Mouse (Mus musculus) midbrain, embryonic 11.5 days (tissue): Measurements from ENCODE around the gene Sh3bgrl2. TPM values are rescaled to one million over a fixed set of nuclear protein-coding genes. Genes with fewer than 3 reads are reported as not detected.

ENCODE experiments used
- ATAC-seq: fragments of 200-750 bp; cut with Nextera tagmentation; 2 replicates; pipeline ENCODE4 v1.8.0; 2017; ENCODE audit warnings: moderate TSS enrichment, moderate library complexity; ENCODE audit not compliant: low FRiP score
- DNase-seq: peaks from one replicate; pipeline ENCODE4 v3.0.0; 2015; ENCODE audit warnings: low spot score; ENCODE audit errors: missing footprints
- H3K27ac ChIP-seq: fragments of 300-500 bp; sonication (generic); 2 replicates; pipeline ENCODE4 v1.5.1; 2014; ENCODE audit warnings: low read depth, low read length
- H3K27me3 ChIP-seq: fragments of 300-500 bp; sonication (generic); 2 replicates; pipeline ENCODE4 v1.6.1; 2014; ENCODE audit warnings: mild to moderate bottlenecking, low read length, moderate library complexity, mixed read lengths; ENCODE audit not compliant: control insufficient read depth, insufficient read depth
- H3K36me3 ChIP-seq: fragments of 300-500 bp; sonication (generic); 2 replicates; pipeline ENCODE4 v1.6.1; 2014; ENCODE audit warnings: mild to moderate bottlenecking, low read length, moderate library complexity, mixed read lengths; ENCODE audit not compliant: control insufficient read depth, insufficient read depth
- H3K4me1 ChIP-seq: fragments of 300-500 bp; sonication (generic); 2 replicates; pipeline ENCODE4 v1.6.1; 2014; ENCODE audit warnings: low read length; ENCODE audit not compliant: control insufficient read depth, insufficient read depth
- H3K4me2 ChIP-seq: fragments of 300-500 bp; sonication (generic); 2 replicates; pipeline ENCODE4 v1.6.1; 2014; ENCODE audit warnings: mild to moderate bottlenecking, moderate library complexity
- H3K4me3 ChIP-seq: fragments of 300-500 bp; sonication (generic); 2 replicates; pipeline ENCODE4 v1.5.1; 2014; ENCODE audit warnings: low read depth, low read length
- H3K9ac ChIP-seq: fragments of 300-500 bp; sonication (generic); 2 replicates; pipeline ENCODE4 v1.6.1; 2014; ENCODE audit warnings: low read length
- H3K9me3 ChIP-seq: fragments of 300-500 bp; sonication (generic); 2 replicates; pipeline ENCODE4 v1.6.1; 2016; ENCODE audit warnings: low read length; ENCODE audit not compliant: control insufficient read depth
- WGBS: fragments of 180-500 bp; shearing (Covaris S2); extraction: QIAGEN DNeasy Blood & Tissue Kit; methylation state at CpG from one replicate; pipeline ENCODE4 v1.1.7; 2014; 5-methylcytosine and 5-hydroxymethylcytosine counted together
- polyA plus RNA-seq: library from polyadenylated mRNA; unstranded; fragments of >200 nt; fragmentation: Nextera tagmentation; extraction: Ambion mirVana; gene quantifications from 2 replicates; pipeline ENCODE4 v1.2.1, GENCODE M21; 2014

Gene Sh3bgrl2
- polyA plus RNA-seq, 1 experiment from 2014 or later = 12.2 TPM

DNA sequence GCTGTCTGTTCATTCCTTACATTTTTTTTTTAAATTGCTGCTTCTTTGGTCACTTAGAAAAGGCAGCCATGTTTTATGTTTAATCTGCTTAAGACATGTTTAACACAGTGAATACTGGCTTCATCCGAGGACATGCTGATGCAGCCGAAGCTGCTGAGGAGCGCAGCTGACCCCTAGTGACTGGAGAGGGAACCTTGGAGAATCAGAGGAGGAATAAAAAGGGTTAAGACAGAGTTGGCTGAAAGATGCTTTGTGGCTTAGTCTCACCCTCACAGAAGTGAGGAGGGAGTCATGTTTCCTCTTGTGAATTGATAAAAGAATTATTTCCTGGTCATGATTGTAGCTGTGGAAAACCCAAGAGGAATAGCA is 28.5 kb downstream of the Sh3bgrl2 start:
- Histone ChIP-seq H3K9ac (no peak overlapping the region), H3K36me3 (no peaks in the 10 kb centered on the region), H3K4me3 (no peak overlapping the region), H3K9me3 (no peaks in the 10 kb centered on the region), H3K27ac (no peak overlapping the region), H3K4me1 (no peaks in the 10 kb centered on the region; the same call in 1 of the 2 replicates), H3K27me3 (no peaks in the 10 kb centered on the region), H3K4me2 (no peak overlapping the region)
- ATAC-seq (peak; percentile 80), DNase-seq (peak; percentile 90)
- 23% methylated on average over 3 of the region's 3 CpGs for WGBS

DNA sequence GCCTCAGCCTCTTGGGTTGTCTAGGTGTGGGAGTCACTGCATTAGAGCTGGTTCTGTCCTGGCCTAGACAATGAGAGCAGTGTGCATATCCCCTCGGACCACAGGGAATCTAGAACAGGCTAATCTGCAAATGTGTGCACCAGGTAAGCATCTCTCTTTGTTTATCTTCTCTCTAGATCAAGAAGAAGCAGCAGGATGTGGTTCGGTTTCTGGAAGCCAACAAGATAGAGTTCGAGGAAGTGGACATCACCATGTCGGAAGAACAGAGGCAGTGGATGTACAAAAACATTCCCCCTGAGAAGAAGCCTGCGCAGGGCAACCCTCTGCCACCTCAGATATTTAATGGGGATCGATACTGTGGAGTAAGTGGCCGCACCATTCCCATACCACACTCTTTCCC is 29.1 kb downstream of the Sh3bgrl2 start:
- Histone ChIP-seq H3K4me2 (no peak overlapping the region), H3K36me3 (no peaks in the 10 kb centered on the region), H3K27me3 (no peaks in the 10 kb centered on the region), H3K4me1 (no peaks in the 10 kb centered on the region), H3K4me3 (no peak overlapping the region), H3K27ac (no peak overlapping the region), H3K9ac (no peak overlapping the region), H3K9me3 (no peaks in the 10 kb centered on the region)
- ATAC-seq (no peak; the same call in 1 of the 2 replicates), DNase-seq (no peak)
- 89% methylated on average over 7 of the region's 7 CpGs for WGBS

- ATAC-seq = no peak
- Histone ChIP-seq H3K9ac (no peak overlapping the region), H3K27ac (no peak overlapping the region), H3K27me3 (no peaks in the 10 kb centered on the region), H3K4me2 (no peak overlapping the region), H3K9me3 (no peaks in the 10 kb centered on the region), H3K4me1 (no peaks in the 10 kb centered on the region), H3K4me3 (no peak overlapping the region), H3K36me3 (no peaks in the 10 kb centered on the region)
- no peak for DNase-seq
- 70% methylated on average over 4 of the region's 4 CpGs for WGBS
These were observed 30.9 kb downstream of the Sh3bgrl2 start for GRCm38 (mm10) chr9:83579049-83579448.

GRCm38 (mm10) chr9:83582748-83583147 is 34.6 kb downstream of the Sh3bgrl2 start:
- Histone ChIP-seq H3K9ac (no peak overlapping the region), H3K4me1 (no peaks in the 10 kb centered on the region), H3K4me3 (no peak overlapping the region), H3K4me2 (no peak overlapping the region), H3K27ac (no peak overlapping the region), H3K36me3 (no peaks in the 10 kb centered on the region), H3K27me3 (no peaks in the 10 kb centered on the region), H3K9me3 (no peaks in the 10 kb centered on the region)
- WGBS = 76% methylated on average over 7 of the region's 7 CpGs
- no peak for DNase-seq
- ATAC-seq = no peak

- Histone ChIP-seq H3K27me3 (no peaks in the 10 kb centered on the region), H3K27ac (no peak overlapping the region), H3K4me1 (peaks cover 6% of the 10 kb centered on the region), H3K36me3 (no peaks in the 10 kb centered on the region), H3K4me3 (no peak overlapping the region), H3K9ac (no peak overlapping the region), H3K4me2 (no peak overlapping the region), H3K9me3 (no peaks in the 10 kb centered on the region)
- no peak for DNase-seq
- no peak for ATAC-seq
- WGBS = 93% methylated on average over 17 of the region's 17 CpGs
These were observed 38.4 kb downstream of the Sh3bgrl2 start for GRCm38 (mm10) chr9:83586316-83587050.

GRCm38 (mm10) chr9:83587116-83587515 is 39.0 kb downstream of the Sh3bgrl2 start:
- Histone ChIP-seq H3K4me1 (peaks cover 6% of the 10 kb centered on the region), H3K4me2 (no peak overlapping the region), H3K36me3 (no peaks in the 10 kb centered on the region), H3K9ac (no peak overlapping the region), H3K9me3 (no peaks in the 10 kb centered on the region), H3K27me3 (no peaks in the 10 kb centered on the region), H3K4me3 (no peak overlapping the region), H3K27ac (no peak overlapping the region)
- DNase-seq (no peak), ATAC-seq (no peak)
- 87% methylated on average over 9 of the region's 9 CpGs for WGBS

DNA sequence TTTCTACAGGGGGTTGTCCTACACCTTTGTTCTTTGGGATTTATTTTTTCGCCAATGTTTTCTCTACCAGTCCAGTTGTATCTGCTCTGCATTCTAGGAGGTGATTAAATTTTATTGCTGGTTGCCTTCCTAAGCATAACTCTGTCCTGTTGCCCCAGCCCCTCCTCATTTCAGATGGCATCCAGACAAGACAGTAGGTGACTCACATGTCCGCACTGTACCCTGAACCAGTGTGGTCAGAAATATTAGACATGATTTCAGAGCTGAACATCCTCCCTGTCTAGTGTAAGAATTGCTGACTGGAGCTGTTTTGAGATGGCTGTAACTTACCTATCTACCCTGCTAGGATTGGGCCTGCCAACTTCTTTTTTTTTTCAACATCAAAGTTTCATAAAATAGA is 40.9 kb downstream of the Sh3bgrl2 start:
- peaks cover 6% of the 10 kb centered on the region for H3K4me1 ChIP-seq
- WGBS = 91% methylated on average over 2 of the region's 2 CpGs
- H3K36me3 ChIP-seq = no peaks in the 10 kb centered on the region
- no peak for ATAC-seq
- DNase-seq = no peak
- H3K27me3 ChIP-seq = no peaks in the 10 kb centered on the region
- H3K9me3 ChIP-seq = no peaks in the 10 kb centered on the region
- no peak overlapping the region for H3K9ac ChIP-seq
- no peak overlapping the region for H3K27ac ChIP-seq
- no peak overlapping the region for H3K4me2 ChIP-seq
- no peak overlapping the region for H3K4me3 ChIP-seq

GRCm38 (mm10) chr9:83589680-83590467 is 41.7 kb downstream of the Sh3bgrl2 start:
- WGBS = 60% methylated on average over 14 of the region's 14 CpGs
- Histone ChIP-seq H3K4me1 (peaks cover 6% of the 10 kb centered on the region), H3K27me3 (no peaks in the 10 kb centered on the region), H3K4me3 (no peak overlapping the region), H3K9ac (no peak overlapping the region), H3K4me2 (no peak overlapping the region), H3K27ac (no peak overlapping the region), H3K36me3 (no peaks in the 10 kb centered on the region), H3K9me3 (no peaks in the 10 kb centered on the region)
- ATAC-seq (peak; percentile 35; the same call in 1 of the 2 replicates), DNase-seq (no peak)

DNA sequence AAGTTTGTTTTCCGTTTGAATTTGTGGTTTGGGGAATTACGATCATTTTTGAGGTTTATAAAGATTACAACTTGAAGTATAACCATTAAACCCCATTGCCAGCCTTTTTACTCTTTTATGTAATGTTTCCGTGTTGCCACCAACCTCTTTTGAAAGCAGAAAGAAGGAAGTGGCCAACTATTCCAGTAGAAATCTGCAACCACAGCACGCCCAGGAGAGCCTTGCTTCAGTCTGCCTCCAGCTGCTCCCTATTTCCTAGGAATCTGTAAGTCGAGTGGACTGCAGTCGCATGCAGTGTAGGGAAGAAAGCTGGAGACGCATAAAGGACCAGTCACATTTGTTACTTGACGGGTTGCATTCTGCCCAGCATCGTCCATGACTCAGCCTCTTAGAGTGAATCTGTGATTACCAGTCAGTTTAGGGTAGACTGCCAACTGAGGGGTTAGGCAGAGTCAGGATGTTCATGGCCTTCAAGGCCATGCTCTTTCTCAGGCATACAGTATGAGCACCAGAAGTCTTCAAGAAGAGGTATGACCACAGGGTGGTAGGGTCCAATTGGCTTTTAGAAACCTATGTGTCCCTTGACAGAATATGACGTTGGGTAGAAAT is 43.8 kb downstream of the Sh3bgrl2 start:
- Histone ChIP-seq H3K27me3 (no peaks in the 10 kb centered on the region), H3K9ac (no peak overlapping the region), H3K4me1 (peaks cover 6% of the 10 kb centered on the region), H3K36me3 (no peaks in the 10 kb centered on the region), H3K27ac (no peak overlapping the region), H3K9me3 (no peaks in the 10 kb centered on the region), H3K4me2 (no peak overlapping the region), H3K4me3 (no peak overlapping the region)
- DNase-seq = no peak
- 84% methylated on average over 10 of the region's 10 CpGs for WGBS
- no peak for ATAC-seq
